Mouse (Mus musculus) lung, embryonic 14.5 days (tissue): ENCODE data around the gene Nmnat2. TPM values are rescaled to one million over a fixed set of nuclear protein-coding genes. Genes with fewer than 3 reads are reported as not detected.

ENCODE experiments used
- ATAC-seq: fragments of 200-750 bp; cut with Nextera tagmentation; 2 replicates; pipeline ENCODE4 v1.8.0; 2017; ENCODE audit warnings: mild to moderate bottlenecking, moderate TSS enrichment, moderate library complexity; ENCODE audit not compliant: insufficient read depth
- DNase-seq: peaks from one replicate; pipeline ENCODE4 v3.0.0-alpha.2; 2015
- H3K27ac ChIP-seq: fragments of 300-500 bp; sonication (generic); 2 replicates; pipeline ENCODE4 v1.5.1; 2014; ENCODE audit warnings: low read depth, mild to moderate bottlenecking, moderate library complexity
- H3K27me3 ChIP-seq: fragments of 300-500 bp; sonication (generic); 2 replicates; pipeline ENCODE4 v1.6.1; 2014; ENCODE audit warnings: low read length, control low read depth; ENCODE audit not compliant: insufficient read depth
- H3K36me3 ChIP-seq: fragments of 300-500 bp; sonication (generic); 2 replicates; pipeline ENCODE4 v1.6.1; 2014; ENCODE audit warnings: control low read depth; ENCODE audit not compliant: insufficient read depth
- H3K4me1 ChIP-seq: fragments of 300-500 bp; sonication (generic); 2 replicates; pipeline ENCODE4 v1.6.1; 2014; ENCODE audit warnings: antibody characterized with exemption, control low read depth; ENCODE audit not compliant: insufficient read depth
- H3K4me2 ChIP-seq: fragments of 300-500 bp; sonication (generic); 2 replicates; pipeline ENCODE4 v1.6.1; 2014; ENCODE audit warnings: mild to moderate bottlenecking
- H3K4me3 ChIP-seq: fragments of 300-500 bp; sonication (generic); 2 replicates; pipeline ENCODE4 v1.5.1; 2014; ENCODE audit warnings: low read depth, low read length
- H3K9ac ChIP-seq: fragments of 300-500 bp; sonication (generic); 2 replicates; pipeline ENCODE4 v1.6.1; 2014
- H3K9me3 ChIP-seq: fragments of 300-500 bp; sonication (generic); 2 replicates; pipeline ENCODE4 v1.6.1; 2016; ENCODE audit warnings: low read depth, low read length, control low read depth
- CTCF ChIP-seq: IDR thresholded peaks from 2 replicates; pipeline ENCODE4 v1.5.1; 2016; ENCODE audit warnings: antibody characterized with exemption, low read depth
- WGBS: fragments of 180-500 bp; shearing (Covaris S2); extraction: QIAGEN DNeasy Blood & Tissue Kit; methylation state at CpG from one replicate; pipeline ENCODE4 v1.1.7; 2014; 5-methylcytosine and 5-hydroxymethylcytosine counted together
- polyA plus RNA-seq: library from polyadenylated mRNA; unstranded; fragments of >200 nt; fragmentation: Nextera tagmentation; extraction: Ambion mirVana; gene quantifications from 2 replicates; pipeline ENCODE4 v1.2.1, GENCODE M21; 2014

Nmnat2 gene
- polyA plus RNA-seq, 1 experiment from 2014 or later, result 3.6 TPM

- Histone ChIP-seq H3K9me3 (no peaks in the 10 kb centered on the region), H3K27ac (peak overlapping the region; percentile 58), H3K4me3 (no peak overlapping the region), H3K27me3 (no peaks in the 10 kb centered on the region), H3K4me1 (peaks cover 7% of the 10 kb centered on the region; the same call in 1 of the 2 replicates), H3K36me3 (no peaks in the 10 kb centered on the region), H3K4me2 (no peak overlapping the region), H3K9ac (no peak overlapping the region)
- ATAC-seq, result no peak
- DNase-seq, result no peak
- no peak for TF ChIP-seq CTCF
- WGBS, result 44% methylated on average over 11 of the region's 11 CpGs
Measured at GRCm38 (mm10) chr1:153098586-153098985, 143.8 kb downstream of the Nmnat2 start.

- Histone ChIP-seq H3K9me3 (no peaks in the 10 kb centered on the region), H3K4me2 (peak overlapping the region; percentile 29), H3K4me1 (peaks cover 8% of the 10 kb centered on the region; the same call in 1 of the 2 replicates), H3K27me3 (no peaks in the 10 kb centered on the region), H3K27ac (peak overlapping the region; percentile 78), H3K36me3 (no peaks in the 10 kb centered on the region), H3K4me3 (no peak overlapping the region), H3K9ac (no peak overlapping the region)
- TF ChIP-seq CTCF, result no peak
- DNase-seq (peak; percentile 59), ATAC-seq (no peak)
- WGBS, result 10% methylated on average over 9 of the region's 9 CpGs
Measured at GRCm38 (mm10) chr1:153100912-153101311, 146.1 kb downstream of the Nmnat2 start.

- Histone ChIP-seq H3K4me3 (no peak overlapping the region), H3K36me3 (no peaks in the 10 kb centered on the region), H3K9ac (no peak overlapping the region), H3K4me2 (peak overlapping the region; percentile 29), H3K27me3 (no peaks in the 10 kb centered on the region), H3K4me1 (peaks cover 10% of the 10 kb centered on the region; the same call in 1 of the 2 replicates), H3K27ac (peak overlapping the region; percentile 78), H3K9me3 (no peaks in the 10 kb centered on the region)
- ATAC-seq (peak; percentile 39; the same call in 1 of the 2 replicates), DNase-seq (peak; percentile 85)
- peak; percentile 77 for TF ChIP-seq CTCF
- 16% methylated on average over 9 of the region's 9 CpGs for WGBS
Measured at GRCm38 (mm10) chr1:153101327-153101880, 146.6 kb downstream of the Nmnat2 start.

- Histone ChIP-seq H3K4me3 (no peak overlapping the region), H3K27me3 (no peaks in the 10 kb centered on the region), H3K9me3 (no peaks in the 10 kb centered on the region), H3K4me2 (no peak overlapping the region), H3K36me3 (no peaks in the 10 kb centered on the region), H3K4me1 (peaks cover 10% of the 10 kb centered on the region; the same call in 1 of the 2 replicates), H3K9ac (no peak overlapping the region), H3K27ac (no peak overlapping the region)
- DNase-seq (no peak), ATAC-seq (no peak)
- TF ChIP-seq CTCF, result no peak
- WGBS, result 90% methylated on average over 17 of the region's 17 CpGs
Measured at GRCm38 (mm10) chr1:153102296-153103185, 147.7 kb downstream of the Nmnat2 start.

- peaks cover 10% of the 10 kb centered on the region; the same call in 1 of the 2 replicates for H3K4me1 ChIP-seq
- no peak for TF ChIP-seq CTCF
Measured at GRCm38 (mm10) chr1:153103186-153103554, 148.4 kb downstream of the Nmnat2 start.

GRCm38 (mm10) chr1:153104804-153105203 lies 150.0 kb downstream of the Nmnat2 start:
- DNase-seq (no peak), ATAC-seq (no peak)
- no peak overlapping the region for H3K4me3 ChIP-seq
- no peak overlapping the region for H3K27ac ChIP-seq
- no peak overlapping the region for H3K4me2 ChIP-seq
- H3K9me3 ChIP-seq, result no peaks in the 10 kb centered on the region
- H3K27me3 ChIP-seq, result no peaks in the 10 kb centered on the region
- no peaks in the 10 kb centered on the region for H3K36me3 ChIP-seq
- no peak overlapping the region for H3K9ac ChIP-seq
- TF ChIP-seq CTCF, result no peak
- WGBS, result 66% methylated on average over 12 of the region's 12 CpGs
- peaks cover 10% of the 10 kb centered on the region; the same call in 1 of the 2 replicates for H3K4me1 ChIP-seq

More at GRCm38 (mm10) chr1:153103186-153103554, 148.4 kb downstream of the Nmnat2 start:
- WGBS, result 95% methylated on average over 8 of the region's 8 CpGs
- Histone ChIP-seq H3K4me3 (no peak overlapping the region), H3K4me2 (no peak overlapping the region), H3K27me3 (no peaks in the 10 kb centered on the region), H3K36me3 (no peaks in the 10 kb centered on the region), H3K27ac (no peak overlapping the region), H3K9me3 (no peaks in the 10 kb centered on the region), H3K9ac (no peak overlapping the region)
- DNase-seq (no peak), ATAC-seq (no peak)

- DNase-seq (peak; percentile 50), ATAC-seq (peak; percentile 23; the same call in 1 of the 2 replicates)
- H3K27ac ChIP-seq, result no peak overlapping the region
- H3K36me3 ChIP-seq, result no peaks in the 10 kb centered on the region
- no peak overlapping the region for H3K9ac ChIP-seq
- 0 out of 2 replicates have a peak, but pooled peaks cover 2% of the 10 kb centered on the region for H3K4me1 ChIP-seq
- no peak overlapping the region for H3K4me3 ChIP-seq
- H3K9me3 ChIP-seq, result no peaks in the 10 kb centered on the region
- 45% methylated on average over 7 of the region's 7 CpGs for WGBS
- no peaks in the 10 kb centered on the region for H3K27me3 ChIP-seq
- no peak for TF ChIP-seq CTCF
- H3K4me2 ChIP-seq, result no peak overlapping the region
Measured at GRCm38 (mm10) chr1:153107866-153108265, 153.1 kb downstream of the Nmnat2 start.
